Mouse (Mus musculus): ENCODE measurements at regions not wholly inside any gene's neighbourhood (a gene's known extent, or its start where the extent isn't known, plus 50 kb on each side); places are given as distances from the start of the nearest gene placed in this dataset.

DNA sequence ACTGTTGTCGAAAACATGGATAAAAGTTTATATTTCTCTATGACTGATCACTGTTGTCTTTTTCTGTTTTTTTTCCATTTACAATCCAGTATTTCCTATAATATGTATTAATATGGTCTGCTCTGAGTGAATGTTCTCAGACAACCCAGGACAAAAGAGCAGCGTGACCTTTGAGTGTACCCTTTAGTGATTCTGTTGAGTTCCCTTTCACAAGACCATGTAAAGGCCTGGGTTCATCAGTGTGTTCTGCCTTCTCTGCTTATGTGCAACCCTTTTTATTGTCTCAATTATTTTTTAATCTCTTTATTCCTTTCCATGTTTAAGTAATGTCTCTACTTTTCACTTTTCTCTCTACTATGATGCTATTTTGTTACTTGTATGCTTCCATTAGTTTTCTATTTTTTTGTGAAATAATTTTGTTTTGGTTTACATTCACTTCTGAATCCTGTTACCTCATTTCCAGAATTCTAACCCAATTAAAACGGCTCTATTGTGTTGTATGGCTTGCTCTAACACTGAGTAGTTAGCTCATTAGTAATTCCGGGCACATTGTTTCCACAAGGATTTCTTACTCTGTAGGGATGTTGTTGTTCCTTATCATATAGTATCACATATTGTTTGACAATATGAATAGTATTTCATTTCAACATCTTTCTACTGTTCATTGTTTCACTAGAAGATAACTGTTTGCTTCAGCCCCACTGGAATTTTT is 523.9 kb upstream of the Hsf2 start:
- TF ChIP-seq CTCF (IDR thresholded peaks at IDR 0.05; ENCODE audit: low read depth): no peak
- no peak for TF ChIP-seq EP300 (IDR thresholded peaks at IDR 0.05; ENCODE audit: low read depth)
